Mouse (Mus musculus) forebrain, embryonic 15.5 days (tissue): Measurements from ENCODE around the gene 4931414P19Rik. TPM values are rescaled to one million over a fixed set of nuclear protein-coding genes. Genes with fewer than 3 reads are reported as not detected.
"Not testable (repeated sequence)": the region's sequence is repeated elsewhere in the genome, so short reads cannot be mapped to it uniquely, and the experiment has no call there.

ENCODE experiments used
- ATAC-seq: fragments of 200-750 bp; cut with Nextera tagmentation; replicated peaks from 2 replicates; pipeline ENCODE4 v1.8.0; 2017; ENCODE audit warnings: mild to moderate bottlenecking, moderate TSS enrichment, moderate library complexity
- H3K27ac ChIP-seq: fragments of 300-500 bp; sonication (generic); replicated peaks from 2 replicates; pipeline ENCODE4 v1.5.1; 2015; ENCODE audit warnings: mild to moderate bottlenecking, inconsistent platforms
- H3K27me3 ChIP-seq: fragments of 300-500 bp; sonication (generic); 2 replicates; pipeline ENCODE4 v1.6.1; 2015; ENCODE audit warnings: inconsistent platforms
- H3K36me3 ChIP-seq: fragments of 300-500 bp; sonication (generic); 2 replicates; pipeline ENCODE4 v1.6.1; 2015; ENCODE audit warnings: mild to moderate bottlenecking, inconsistent platforms
- H3K4me1 ChIP-seq: fragments of 300-500 bp; sonication (generic); 2 replicates; pipeline ENCODE4 v1.6.1; 2015; ENCODE audit warnings: inconsistent platforms
- H3K4me2 ChIP-seq: fragments of 300-500 bp; sonication (generic); replicated peaks from 2 replicates; pipeline ENCODE4 v1.6.1; 2015; ENCODE audit warnings: mild to moderate bottlenecking, inconsistent platforms
- H3K4me3 ChIP-seq: fragments of 300-500 bp; sonication (generic); 2 replicates; pipeline ENCODE4 v1.5.1; 2015; ENCODE audit warnings: mild to moderate bottlenecking, inconsistent platforms
- H3K9ac ChIP-seq: fragments of 300-500 bp; sonication (generic); replicated peaks from 2 replicates; pipeline ENCODE4 v1.6.1; 2015; ENCODE audit warnings: mild to moderate bottlenecking, inconsistent platforms
- H3K9me3 ChIP-seq: fragments of 300-500 bp; sonication (generic); 2 replicates; pipeline ENCODE4 v1.6.1; 2016; ENCODE audit warnings: inconsistent platforms
- WGBS: fragments of 180-500 bp; shearing (Covaris S2); methylation state at CpG from one replicate; pipeline ENCODE4 v1.1.7; 2015; ENCODE audit warnings: mixed read lengths; 5-methylcytosine and 5-hydroxymethylcytosine counted together
- polyA plus RNA-seq: library from polyadenylated mRNA; unstranded; fragments of >200 nt; fragmentation: Nextera tagmentation; extraction: Ambion mirVana; gene quantifications from 2 replicates; pipeline ENCODE4 v1.2.1, GENCODE M21; 2015

4931414P19Rik gene
- polyA plus RNA-seq, 1 experiment from 2014 or later = 8.0 TPM

DNA sequence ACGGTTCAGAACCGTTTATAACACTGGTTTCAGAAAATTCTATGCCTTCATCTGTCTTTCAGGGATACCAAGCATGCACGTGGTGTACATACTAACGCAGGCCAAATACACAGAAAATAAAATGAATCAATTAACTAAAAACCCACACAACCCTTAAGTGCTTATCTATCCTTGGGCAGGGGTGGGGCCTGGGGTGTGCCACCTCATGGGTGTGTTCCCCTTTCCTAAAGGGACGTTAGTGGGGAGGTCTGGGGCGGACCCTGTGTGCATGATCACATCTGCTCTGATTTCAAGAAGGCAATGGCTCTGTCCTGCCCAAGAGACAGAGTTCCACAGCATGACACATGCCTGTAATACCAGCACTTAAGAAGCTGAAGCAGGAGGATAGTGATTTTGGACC, 17.5 kb upstream of the 4931414P19Rik start:
- H3K4me1 ChIP-seq = no peaks in the 10 kb centered on the region
- 88% methylated on average over 6 of the region's 6 CpGs for WGBS

DNA sequence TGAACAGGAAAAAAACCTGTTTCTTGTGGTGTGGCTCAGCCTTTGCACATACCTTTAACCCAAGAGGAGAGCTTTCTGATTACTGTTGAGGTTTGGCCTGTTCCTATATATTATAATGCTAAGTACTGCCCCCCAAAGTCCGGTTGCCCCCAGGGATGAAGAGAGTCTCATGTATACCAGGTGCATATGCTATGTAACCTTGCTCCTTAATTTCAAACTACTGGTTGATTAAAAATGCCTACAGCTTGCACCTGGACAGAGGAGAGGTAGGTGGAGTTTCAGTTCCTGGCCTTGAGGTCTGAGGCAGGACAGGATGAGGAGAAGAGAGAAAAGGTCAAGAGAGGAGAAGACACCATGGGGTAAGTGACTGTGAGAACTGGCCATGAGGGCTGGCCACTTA, 15.3 kb upstream of the 4931414P19Rik start, which contains the start of gene Psmb11:
Gene Psmb11 (plus strand): TSS at position 301 of the 400 bp plus-strand sequence.
- Histone ChIP-seq H3K27me3 (no peaks in the 10 kb centered on the region), H3K4me1 (peaks cover 11% of the 10 kb centered on the region), H3K9ac (no peak within 1 kb of the TSS), H3K4me3 (no peak within 1 kb of the TSS), H3K36me3 (no peaks in the 10 kb centered on the region), H3K9me3 (no peaks in the 10 kb centered on the region), H3K27ac (no peak within 1 kb of the TSS), H3K4me2 (no peak within 1 kb of the TSS)
- whole genome bisulfite sequencing = 86% methylated on average over 1 of the region's 1 CpGs
- ATAC-seq = no peak

More for the DNA sequence above, 17.5 kb upstream of the 4931414P19Rik start:
- no peak overlapping the region for H3K27ac ChIP-seq
- H3K4me3 ChIP-seq = no peak overlapping the region
- ATAC-seq = no peak
- no peak overlapping the region for H3K4me2 ChIP-seq
- no peaks in the 10 kb centered on the region for H3K9me3 ChIP-seq
- no peaks in the 10 kb centered on the region for H3K36me3 ChIP-seq
- H3K9ac ChIP-seq = no peak overlapping the region
- no peaks in the 10 kb centered on the region for H3K27me3 ChIP-seq

DNA sequence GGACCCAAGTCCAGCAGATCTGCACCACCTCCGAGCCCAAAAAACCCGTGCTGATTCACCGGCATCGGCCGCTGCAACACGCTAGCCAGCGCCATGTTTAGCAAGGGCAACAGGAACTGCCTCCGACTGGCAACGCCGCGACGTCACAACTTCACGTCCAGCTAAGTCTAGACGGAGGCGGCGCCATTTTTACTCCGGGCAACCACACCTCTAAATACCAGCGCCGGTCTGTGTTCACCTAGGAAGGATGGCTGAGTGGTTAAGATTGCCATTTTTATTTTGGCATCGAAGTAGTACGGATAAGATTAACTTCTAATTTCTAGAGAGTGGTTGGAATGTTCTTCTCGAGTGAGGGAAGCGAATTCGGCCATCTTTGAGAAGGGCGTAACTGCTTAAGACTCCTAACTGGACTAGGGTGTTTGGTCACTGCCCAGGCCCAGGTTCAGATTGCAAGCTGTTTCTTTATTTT, 12.1 kb upstream of the 4931414P19Rik start, which contains the start of gene Psmb5:
Gene Psmb5 (minus strand): TSS at position 126 of the 469 bp plus-strand sequence.
- ATAC-seq = peak; percentile 90
- peak within 1 kb of the TSS; percentile 75 for H3K4me2 ChIP-seq
- H3K36me3 ChIP-seq = peaks cover 6% of the 10 kb centered on the region
- under 1% methylated on average over 25 of the region's 25 CpGs for WGBS
- peak within 1 kb of the TSS; percentile 93 for H3K9ac ChIP-seq
- H3K4me3 ChIP-seq = peak within 1 kb of the TSS; percentile 91
- no peaks in the 10 kb centered on the region for H3K9me3 ChIP-seq
- peaks cover 18% of the 10 kb centered on the region for H3K4me1 ChIP-seq
- H3K27ac ChIP-seq = peak within 1 kb of the TSS; percentile 83
- H3K27me3 ChIP-seq = no peaks in the 10 kb centered on the region

DNA sequence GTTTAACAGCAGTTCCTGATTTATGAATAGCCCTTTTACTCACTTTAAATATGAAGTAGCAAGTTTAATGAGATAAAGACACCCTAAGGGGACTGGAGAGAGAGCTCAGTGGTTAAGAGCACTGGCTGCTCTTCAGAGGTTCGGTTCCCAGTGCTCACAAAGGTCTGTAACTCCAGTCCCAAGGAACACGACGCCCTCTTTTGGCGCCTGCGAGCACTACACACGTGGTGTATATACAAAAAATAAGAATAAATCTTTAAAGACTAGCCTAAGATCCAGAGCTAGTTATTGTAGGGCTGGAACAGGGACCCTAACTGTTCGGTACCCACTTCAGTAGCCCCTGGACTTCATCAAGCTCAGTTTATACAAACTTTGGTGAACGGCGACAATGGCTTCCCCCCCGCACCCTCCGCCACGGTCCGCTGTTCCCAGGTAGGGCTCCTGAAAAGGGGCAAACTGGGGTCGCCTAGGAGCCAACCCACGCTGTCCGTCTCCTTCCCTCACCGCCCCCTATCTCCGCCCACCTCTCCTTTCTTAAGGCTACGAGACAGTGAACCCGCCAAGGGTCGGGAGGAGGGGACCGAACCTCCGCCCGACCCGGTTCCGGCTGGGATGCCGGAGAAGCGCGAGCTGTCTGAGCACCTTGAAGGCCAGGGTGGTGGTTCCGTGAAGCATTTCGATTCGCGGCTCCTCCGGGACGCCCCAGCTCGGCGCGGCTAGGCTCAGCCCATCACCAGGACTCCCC, 11.5 kb upstream of the 4931414P19Rik start:
- peaks cover 18% of the 10 kb centered on the region for H3K4me1 ChIP-seq
- H3K9ac ChIP-seq = peak overlapping the region; percentile 93
- peak overlapping the region; percentile 91 for H3K4me3 ChIP-seq
- no peaks in the 10 kb centered on the region for H3K9me3 ChIP-seq
- peak; percentile 61 for ATAC-seq
- WGBS = 1% methylated on average over 38 of the region's 38 CpGs
- peak overlapping the region; percentile 83 for H3K27ac ChIP-seq
- peak overlapping the region; percentile 75 for H3K4me2 ChIP-seq
- H3K27me3 ChIP-seq = no peaks in the 10 kb centered on the region
- peaks cover 12% of the 10 kb centered on the region for H3K36me3 ChIP-seq

DNA sequence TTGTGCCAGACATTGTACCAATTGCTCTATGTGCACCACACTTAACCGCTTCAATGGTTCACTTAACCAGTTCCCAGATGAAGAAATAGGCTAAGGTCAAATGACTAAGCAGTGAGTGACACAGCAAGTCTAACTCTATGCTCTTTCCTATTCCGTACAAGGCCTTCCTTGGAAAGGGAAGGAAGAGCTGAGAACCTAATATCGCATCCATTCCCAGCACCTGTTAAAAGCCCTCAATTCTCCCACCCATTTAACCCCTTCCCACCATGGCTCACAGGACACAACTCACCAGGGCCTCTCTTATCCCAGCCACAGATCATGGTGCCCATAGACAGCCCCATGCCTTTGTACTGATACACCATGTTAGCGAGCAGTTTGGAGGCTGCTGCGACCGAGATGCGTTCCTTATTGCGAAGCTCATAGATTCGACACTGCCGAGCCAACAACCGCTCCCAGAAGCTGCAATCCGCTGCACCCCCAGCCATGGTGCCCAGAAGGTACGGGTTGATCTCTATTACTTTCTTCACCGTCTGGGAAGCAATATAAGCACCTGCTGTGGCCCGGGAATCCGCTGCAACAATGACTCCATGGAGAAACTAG, 10.5 kb upstream of the 4931414P19Rik start:
- Histone ChIP-seq H3K27me3 (no peaks in the 10 kb centered on the region), H3K4me3 (peak overlapping the region; percentile 91; the same call in 1 of the 2 replicates), H3K4me2 (peak overlapping the region; percentile 75; the same call in 1 of the 2 replicates), H3K9me3 (no peaks in the 10 kb centered on the region), H3K4me1 (peaks cover 18% of the 10 kb centered on the region), H3K27ac (no peak overlapping the region), H3K9ac (no peak overlapping the region), H3K36me3 (peaks cover 19% of the 10 kb centered on the region)
- ATAC-seq = no peak
- whole genome bisulfite sequencing = 93% methylated on average over 16 of the region's 16 CpGs

DNA sequence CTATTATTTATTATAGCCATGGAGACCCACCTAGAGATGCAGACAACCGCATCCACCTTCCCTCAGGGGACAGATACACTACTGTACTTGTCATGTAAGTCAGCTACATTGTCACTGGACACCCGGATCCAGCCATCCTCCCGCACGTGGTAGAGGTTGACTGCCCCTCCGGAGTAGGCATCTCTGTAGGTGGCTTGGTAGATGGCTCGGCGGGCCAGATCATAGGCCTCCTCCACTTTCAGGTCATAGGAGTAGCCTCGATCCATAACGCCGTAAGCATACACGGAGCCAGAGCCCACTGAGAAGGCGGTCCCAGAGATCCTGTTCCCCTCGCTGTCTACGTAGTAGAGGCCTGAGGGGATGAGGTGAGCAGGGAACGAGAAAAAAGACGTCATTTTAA, 8.3 kb upstream of the 4931414P19Rik start:
- not testable (repeated sequence) for H3K9me3 ChIP-seq, ATAC-seq, H3K4me2 ChIP-seq, H3K9ac ChIP-seq, H3K27me3 ChIP-seq, H3K27ac ChIP-seq, H3K4me3 ChIP-seq
- Histone ChIP-seq H3K36me3 (peaks cover 19% of the 10 kb centered on the region), H3K4me1 (peaks cover 18% of the 10 kb centered on the region)
- 96% methylated on average over 16 of the region's 16 CpGs for WGBS

DNA sequence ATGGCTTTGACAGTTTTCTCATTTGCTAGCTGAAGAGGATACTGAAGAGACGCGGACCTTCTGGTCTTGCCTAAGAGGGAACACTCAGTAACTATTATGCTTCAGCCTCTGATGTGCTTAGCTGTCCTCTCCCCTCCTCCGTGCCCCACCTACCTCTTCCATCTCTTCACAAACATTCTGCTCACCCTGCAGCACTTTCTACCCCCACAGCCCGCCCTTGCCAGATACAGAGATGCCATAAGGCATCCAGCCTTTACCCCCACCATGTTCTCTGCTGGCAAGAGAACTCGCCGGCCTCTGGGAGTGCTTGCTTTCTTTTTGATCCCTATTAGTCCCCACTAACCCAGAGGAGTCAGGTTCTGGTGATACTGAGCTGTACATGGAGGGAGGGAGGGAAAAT, 4.9 kb upstream of the 4931414P19Rik start:
- Histone ChIP-seq H3K9ac (no peak overlapping the region), H3K36me3 (peaks cover 19% of the 10 kb centered on the region), H3K4me3 (no peak overlapping the region), H3K4me2 (no peak overlapping the region), H3K27me3 (no peaks in the 10 kb centered on the region), H3K27ac (0 out of 2 replicates have a peak overlapping the region, but pooled peaks have one; percentile 47), H3K9me3 (no peaks in the 10 kb centered on the region), H3K4me1 (peaks cover 7% of the 10 kb centered on the region; the same call in 1 of the 2 replicates)
- WGBS = 81% methylated on average over 6 of the region's 6 CpGs
- no peak for ATAC-seq

DNA sequence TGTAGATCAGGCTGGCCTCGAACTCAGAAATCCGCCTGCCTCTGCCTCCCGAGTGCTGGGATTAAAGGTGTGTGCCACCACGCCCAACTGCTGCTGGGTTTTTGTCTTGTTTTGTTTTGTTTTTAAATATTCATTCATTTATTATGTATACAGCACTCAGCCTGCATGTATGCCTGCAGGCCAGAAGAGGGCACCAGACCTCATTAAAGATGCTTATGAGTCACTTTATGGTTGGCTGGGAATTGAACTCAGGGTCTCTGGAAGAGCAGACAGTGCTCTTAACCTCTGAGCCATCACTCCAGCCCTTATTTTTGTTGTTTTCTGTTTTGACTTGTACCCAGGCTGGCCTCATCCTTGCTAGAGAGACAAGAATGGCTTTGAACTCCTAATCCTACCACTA, 4.2 kb upstream of the 4931414P19Rik start:
- H3K4me3 ChIP-seq = no peak overlapping the region

DNA sequence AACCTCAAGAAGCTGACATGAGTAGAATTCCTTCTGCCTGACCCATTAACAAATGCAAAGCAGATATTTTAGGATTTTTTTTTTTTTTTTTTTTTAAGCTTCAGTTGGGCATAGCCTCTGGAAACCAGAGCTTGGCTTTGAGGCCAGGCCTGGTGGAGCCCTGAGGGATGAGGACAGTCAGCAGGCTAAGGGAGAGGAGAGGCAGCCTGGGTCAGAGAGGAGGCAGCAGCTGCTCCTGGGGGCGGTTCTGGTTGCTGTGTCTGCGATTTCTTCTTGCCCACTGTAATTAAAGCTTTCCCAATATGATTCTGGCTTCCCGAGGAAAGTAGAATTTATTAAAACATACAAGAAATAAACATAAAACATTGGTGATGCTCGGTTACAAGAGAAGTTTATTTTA, 3.5 kb upstream of the 4931414P19Rik start:
- no peak overlapping the region for H3K4me3 ChIP-seq
- H3K36me3 ChIP-seq = peaks cover 19% of the 10 kb centered on the region
- H3K9ac ChIP-seq = no peak overlapping the region
- no peaks in the 10 kb centered on the region for H3K9me3 ChIP-seq
- no peaks in the 10 kb centered on the region for H3K27me3 ChIP-seq
- ATAC-seq = no peak
- WGBS = 73% methylated on average over 4 of the region's 4 CpGs
- no peak overlapping the region for H3K4me2 ChIP-seq
- no peak overlapping the region for H3K27ac ChIP-seq
- peaks cover 14% of the 10 kb centered on the region for H3K4me1 ChIP-seq

More for the DNA sequence above, 4.2 kb upstream of the 4931414P19Rik start:
- Histone ChIP-seq H3K27me3 (no peaks in the 10 kb centered on the region), H3K4me1 (peaks cover 7% of the 10 kb centered on the region; the same call in 1 of the 2 replicates), H3K36me3 (peaks cover 19% of the 10 kb centered on the region), H3K4me2 (no peak overlapping the region), H3K9me3 (no peaks in the 10 kb centered on the region), H3K9ac (no peak overlapping the region), H3K27ac (no peak overlapping the region)
- 75% methylated on average over 4 of the region's 4 CpGs for WGBS
- no peak for ATAC-seq

DNA sequence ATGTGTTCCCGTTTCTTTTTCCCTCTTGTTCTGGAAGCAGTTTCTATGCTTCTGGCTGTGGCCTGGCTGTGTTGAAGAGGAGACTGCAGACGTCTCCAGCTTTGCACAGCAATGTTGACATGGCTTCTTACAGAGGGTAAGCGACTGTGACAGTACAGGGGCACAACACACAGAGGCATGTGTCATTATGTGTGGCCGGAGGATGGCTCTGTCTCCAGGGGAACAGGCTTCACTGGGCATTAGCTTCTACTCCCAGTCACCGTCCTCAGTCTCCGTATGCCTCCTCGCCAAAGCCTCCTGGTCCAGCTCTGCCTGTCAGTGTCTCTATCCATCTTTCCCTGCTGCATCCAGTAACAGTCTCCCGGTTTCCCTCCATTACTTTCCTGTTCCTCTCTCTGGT, 1.4 kb upstream of the 4931414P19Rik start:
- Histone ChIP-seq H3K9me3 (no peaks in the 10 kb centered on the region), H3K27ac (peak overlapping the region; percentile 35; the same call in 1 of the 2 replicates), H3K4me3 (no peak overlapping the region), H3K4me2 (no peak overlapping the region), H3K9ac (no peak overlapping the region), H3K4me1 (peaks cover 24% of the 10 kb centered on the region), H3K27me3 (no peaks in the 10 kb centered on the region), H3K36me3 (peaks cover 7% of the 10 kb centered on the region; the same call in 1 of the 2 replicates)
- no peak for ATAC-seq
- WGBS = 55% methylated on average over 8 of the region's 8 CpGs

DNA sequence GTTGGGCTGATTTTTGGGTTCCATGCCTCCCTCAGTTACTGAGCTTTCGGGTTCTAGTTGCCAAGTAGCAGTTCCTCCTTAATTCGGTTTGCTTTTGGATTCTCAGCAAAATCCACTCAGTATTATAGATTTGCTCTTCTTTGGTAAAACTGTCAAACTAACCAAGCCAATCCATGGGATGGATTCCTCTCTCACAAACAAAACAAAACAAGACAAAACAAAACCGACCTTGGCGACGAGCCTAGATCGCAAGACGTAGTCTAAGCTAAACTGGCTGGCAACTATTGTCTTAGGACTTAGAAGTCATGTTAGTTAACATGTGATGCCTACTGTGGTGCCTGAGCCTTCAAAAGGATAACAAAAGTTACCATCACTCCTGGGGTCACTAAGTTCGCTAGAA, 2.1 kb downstream of the 4931414P19Rik start:
- Histone ChIP-seq H3K9ac (0 out of 2 replicates have a peak overlapping the region, but pooled peaks have one; percentile 75), H3K4me2 (peak overlapping the region; percentile 43), H3K4me3 (peak overlapping the region; percentile 60), H3K4me1 (peaks cover 24% of the 10 kb centered on the region), H3K27ac (peak overlapping the region; percentile 96), H3K27me3 (no peaks in the 10 kb centered on the region), H3K36me3 (no peaks in the 10 kb centered on the region), H3K9me3 (no peaks in the 10 kb centered on the region)
- no peak for ATAC-seq
- WGBS = 78% methylated on average over 8 of the region's 8 CpGs

DNA sequence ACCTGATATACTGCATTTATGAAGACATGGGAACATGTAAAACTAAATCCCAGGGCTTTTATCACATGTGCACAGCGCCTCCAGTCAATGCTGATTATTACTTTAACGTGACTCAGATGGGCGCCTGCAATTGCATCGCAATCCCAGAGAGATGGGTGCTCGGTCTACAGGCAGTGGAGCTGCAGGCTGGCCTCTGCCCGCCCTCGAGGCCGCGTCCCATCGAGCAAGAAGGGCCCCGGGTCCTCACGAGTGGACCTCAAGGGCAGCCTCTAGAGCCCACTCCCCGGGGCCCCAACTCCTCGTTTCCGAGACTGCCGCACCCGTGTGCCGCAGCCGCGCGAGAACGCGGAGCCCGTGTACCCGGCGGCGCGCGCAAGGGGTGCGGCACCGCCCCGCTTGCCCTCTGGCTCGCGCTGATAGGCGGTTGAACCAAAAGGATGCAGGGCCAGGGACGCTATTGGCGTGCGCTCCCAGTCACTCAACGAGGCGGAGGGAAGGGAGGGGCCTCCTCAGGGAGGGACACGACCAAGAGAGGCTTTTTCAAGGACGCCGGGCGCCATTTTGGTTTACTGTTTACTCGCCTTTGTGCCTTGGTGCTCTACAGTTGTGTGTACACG, 2.6 kb downstream of the 4931414P19Rik start:
- WGBS = under 1% methylated on average over 46 of the region's 46 CpGs
- Histone ChIP-seq H3K27me3 (no peaks in the 10 kb centered on the region), H3K4me2 (peak overlapping the region; percentile 43), H3K4me1 (peaks cover 24% of the 10 kb centered on the region), H3K36me3 (no peaks in the 10 kb centered on the region), H3K27ac (peak overlapping the region; percentile 96), H3K4me3 (peak overlapping the region; percentile 60), H3K9me3 (no peaks in the 10 kb centered on the region), H3K9ac (peak overlapping the region; percentile 75)
- ATAC-seq = peak; percentile 99
